Mouse (Mus musculus) activated CD4-positive, CD25-positive, alpha-beta regulatory T cell, adult 4 months (primary cell): Measurements from ENCODE around the gene Elovl6. TPM values are rescaled to one million over a fixed set of nuclear protein-coding genes. Genes with fewer than 3 reads are reported as not detected.

Source experiments
- ATAC-seq: one replicate; pipeline ENCODE4 v1.8.0; 2017
- polyA plus RNA-seq, 2 experiments: library from polyadenylated mRNA; unstranded; fragments of 100-300 nt; shearing (Covaris generic); gene quantifications; one replicate each; pipeline ENCODE4 v1.2.1; 2017

The Elovl6 gene
- polyA plus RNA-seq, 2 experiments from 2014 or later, result 11.0 to 11.3 TPM

- no peak for ATAC-seq
These were observed 116.4 kb downstream of the Elovl6 start for GRCm38 (mm10) chr3:129648598-129648997.

- no peak for ATAC-seq
These were observed 117.6 kb downstream of the Elovl6 start for GRCm38 (mm10) chr3:129649586-129650292.

- ATAC-seq, result no peak
These were observed 118.1 kb downstream of the Elovl6 start for GRCm38 (mm10) chr3:129650293-129650612.

GRCm38 (mm10) chr3:129650931-129651330 is 118.8 kb downstream of the Elovl6 start:
- no peak for ATAC-seq

GRCm38 (mm10) chr3:129651765-129652164 is 119.6 kb downstream of the Elovl6 start:
- ATAC-seq, result no peak

GRCm38 (mm10) chr3:129652476-129652875 is 120.3 kb downstream of the Elovl6 start:
- no peak for ATAC-seq

- ATAC-seq, result no peak
These were observed 124.4 kb downstream of the Elovl6 start for GRCm38 (mm10) chr3:129656540-129656939.

GRCm38 (mm10) chr3:129657222-129657621 is 125.1 kb downstream of the Elovl6 start:
- ATAC-seq, result no peak

GRCm38 (mm10) chr3:129657775-129658174 is 125.6 kb downstream of the Elovl6 start:
- no peak for ATAC-seq

- ATAC-seq, result peak; percentile 96
These were observed 126.6 kb downstream of the Elovl6 start for GRCm38 (mm10) chr3:129658776-129659175.

GRCm38 (mm10) chr3:129663906-129664305 is 131.8 kb downstream of the Elovl6 start:
- ATAC-seq, result no peak

GRCm38 (mm10) chr3:129675923-129676322 is 143.8 kb downstream of the Elovl6 start:
- ATAC-seq, result no peak

- no peak for ATAC-seq
These were observed 148.1 kb downstream of the Elovl6 start for GRCm38 (mm10) chr3:129680258-129680657.

- no peak for ATAC-seq
These were observed 149.7 kb downstream of the Elovl6 start for GRCm38 (mm10) chr3:129681841-129682240.

- no peak for ATAC-seq
These were observed 150.2 kb downstream of the Elovl6 start for GRCm38 (mm10) chr3:129682389-129682788.

GRCm38 (mm10) chr3:129683060-129683679 is 151.0 kb downstream of the Elovl6 start:
- no peak for ATAC-seq

- ATAC-seq, result no peak
These were observed 154.0 kb downstream of the Elovl6 start for GRCm38 (mm10) chr3:129686196-129686595.

- ATAC-seq, result peak; percentile 56
These were observed 154.7 kb downstream of the Elovl6 start for GRCm38 (mm10) chr3:129686698-129687333.

- ATAC-seq, result no peak
These were observed 155.3 kb downstream of the Elovl6 start for GRCm38 (mm10) chr3:129687429-129687828.

Other genes with a start within 250 kb of the Elovl6 start
- not detected for gene Enpep, start 199.6 kb upstream of the Elovl6 start, polyA plus RNA-seq
- 1 to 10 TPM in 1 of 2 experiments, under 1 TPM in 1; 0.84 to 1.8 TPM for gene Egf, start 223.0 kb downstream of the Elovl6 start, polyA plus RNA-seq